Mouse (Mus musculus): ENCODE results near the gene Rarb. TPM values are rescaled to one million over a fixed set of nuclear protein-coding genes. Genes with fewer than 3 reads are reported as not detected.
A peak's percentile ranks its signal among the peaks of the same experiment; 100 is the strongest.

Gene Rarb
- polyA plus RNA-seq, 1 experiment from 2014 or later = 20.8 TPM

GRCm38 (mm10) chr14:16479521-16479920, 339.4 kb downstream of the Rarb start:
- no peaks in the 10 kb centered on the region for H3K36me3 ChIP-seq
- no peak for ATAC-seq (ENCODE audit: insufficient number of reproducible peaks, low FRiP score)
- no peak overlapping the region for H3K9ac ChIP-seq
- peaks cover 41% of the 10 kb centered on the region for H3K4me1 ChIP-seq (replicated peaks)
- H3K4me3 ChIP-seq = no peak overlapping the region
- no peaks in the 10 kb centered on the region for H3K27me3 ChIP-seq (replicated peaks)
- no peaks in the 10 kb centered on the region for H3K9me3 ChIP-seq (replicated peaks)
- WGBS = 71% methylated on average over 2 of the region's 2 CpGs
- no peak overlapping the region for H3K4me2 ChIP-seq
- no peak overlapping the region for H3K27ac ChIP-seq (ENCODE audit: poor library complexity, severe bottlenecking)

- Histone ChIP-seq H3K4me2 (no peak overlapping the region), H3K9me3 (replicated peaks) (no peaks in the 10 kb centered on the region), H3K4me1 (replicated peaks) (peaks cover 33% of the 10 kb centered on the region), H3K36me3 (no peaks in the 10 kb centered on the region), H3K27me3 (replicated peaks) (no peaks in the 10 kb centered on the region), H3K4me3 (no peak overlapping the region), H3K27ac (ENCODE audit: poor library complexity, severe bottlenecking) (no peak overlapping the region), H3K9ac (no peak overlapping the region)
- 82% methylated on average over 1 of the region's 1 CpGs for WGBS
- ATAC-seq (ENCODE audit: insufficient number of reproducible peaks, low FRiP score) = no peak
Measured at GRCm38 (mm10) chr14:16478606-16479323, 340.2 kb downstream of the Rarb start.

- no peak overlapping the region for H3K9ac ChIP-seq
- ATAC-seq (ENCODE audit: insufficient number of reproducible peaks, low FRiP score) = peak; percentile 80
- peaks cover 16% of the 10 kb centered on the region; the same call in 1 of the 2 replicates for H3K36me3 ChIP-seq
- no peak overlapping the region for H3K4me2 ChIP-seq
- H3K4me3 ChIP-seq = no peak overlapping the region
- WGBS = 48% methylated on average over 4 of the region's 4 CpGs
- H3K4me1 ChIP-seq (replicated peaks) = peaks cover 16% of the 10 kb centered on the region
- H3K9me3 ChIP-seq (replicated peaks) = no peaks in the 10 kb centered on the region
- H3K27me3 ChIP-seq (replicated peaks) = no peaks in the 10 kb centered on the region
- H3K27ac ChIP-seq (ENCODE audit: poor library complexity, severe bottlenecking) = 0 out of 2 replicates have a peak overlapping the region, but pooled peaks have one; percentile 15
Measured at GRCm38 (mm10) chr14:16448269-16448987, 370.5 kb downstream of the Rarb start.

DNA sequence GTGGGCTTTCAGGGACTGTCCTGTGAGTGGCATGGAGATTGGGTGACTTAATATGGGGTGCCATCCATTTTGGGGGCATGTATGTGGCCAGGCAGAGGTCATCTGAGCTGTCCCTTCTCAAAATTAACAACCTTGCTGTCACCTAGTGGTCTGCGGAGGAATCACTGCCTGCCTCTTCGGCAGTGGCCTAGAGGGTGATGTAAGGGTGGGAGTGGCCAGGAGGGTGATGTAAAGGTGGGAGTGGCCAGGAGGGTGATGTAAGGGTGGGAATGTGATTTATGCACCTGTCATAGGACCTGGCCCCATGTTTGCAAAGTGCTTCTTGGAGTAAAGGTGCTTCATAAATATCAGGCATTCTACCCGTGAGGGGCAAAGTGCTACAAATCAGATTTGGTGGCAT, 371.4 kb downstream of the Rarb start:
- H3K36me3 ChIP-seq = peaks cover 21% of the 10 kb centered on the region
- no peak overlapping the region for H3K9ac ChIP-seq
- H3K9me3 ChIP-seq (replicated peaks) = no peaks in the 10 kb centered on the region
- H3K27ac ChIP-seq (ENCODE audit: poor library complexity, severe bottlenecking) = no peak overlapping the region
- H3K4me2 ChIP-seq = no peak overlapping the region
- no peak overlapping the region for H3K4me3 ChIP-seq
- H3K4me1 ChIP-seq (replicated peaks) = peaks cover 16% of the 10 kb centered on the region
- H3K27me3 ChIP-seq (replicated peaks) = no peaks in the 10 kb centered on the region
- WGBS = 49% methylated on average over 3 of the region's 3 CpGs
- ATAC-seq (ENCODE audit: insufficient number of reproducible peaks, low FRiP score) = 0 out of 2 replicates have a peak, but pooled peaks have one; percentile 52

DNA sequence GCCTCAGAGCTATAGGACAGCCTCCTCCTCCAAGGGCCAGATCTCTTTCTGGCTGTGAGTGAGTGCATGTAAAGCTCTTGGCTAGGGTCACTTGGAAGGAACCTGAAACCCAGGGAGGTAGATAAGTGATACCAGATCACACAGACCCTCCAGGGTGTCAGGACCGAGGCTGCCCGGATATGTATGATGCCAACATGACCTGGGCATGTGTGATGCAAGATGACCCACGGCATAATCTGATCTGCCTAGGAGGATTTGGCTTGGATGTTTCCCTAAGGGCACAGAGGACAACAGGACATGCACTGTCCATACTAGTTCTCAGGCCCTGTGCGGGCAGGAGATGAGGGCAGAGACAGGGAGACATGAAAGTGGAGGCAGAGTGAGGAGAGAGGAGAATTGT, 374.1 kb downstream of the Rarb start:
- no peak for ATAC-seq (ENCODE audit: insufficient number of reproducible peaks, low FRiP score)
- H3K4me1 ChIP-seq (replicated peaks) = peaks cover 14% of the 10 kb centered on the region
- H3K9me3 ChIP-seq (replicated peaks) = no peaks in the 10 kb centered on the region
- WGBS = 76% methylated on average over 4 of the region's 4 CpGs
- H3K4me2 ChIP-seq = no peak overlapping the region
- no peak overlapping the region for H3K27ac ChIP-seq (ENCODE audit: poor library complexity, severe bottlenecking)
- no peak overlapping the region for H3K4me3 ChIP-seq
- no peaks in the 10 kb centered on the region for H3K27me3 ChIP-seq (replicated peaks)
- no peak overlapping the region for H3K9ac ChIP-seq
- H3K36me3 ChIP-seq = peaks cover 36% of the 10 kb centered on the region

GRCm38 (mm10) chr14:16439385-16440126, 379.4 kb downstream of the Rarb start:
- Histone ChIP-seq H3K4me3 (no peak overlapping the region), H3K27ac (ENCODE audit: poor library complexity, severe bottlenecking) (no peak overlapping the region), H3K4me1 (replicated peaks) (no peaks in the 10 kb centered on the region), H3K36me3 (peaks cover 67% of the 10 kb centered on the region), H3K9ac (no peak overlapping the region), H3K4me2 (no peak overlapping the region), H3K27me3 (replicated peaks) (no peaks in the 10 kb centered on the region), H3K9me3 (replicated peaks) (no peaks in the 10 kb centered on the region)
- WGBS = 80% methylated on average over 6 of the region's 6 CpGs
- ATAC-seq (ENCODE audit: insufficient number of reproducible peaks, low FRiP score) = no peak

GRCm38 (mm10) chr14:16437386-16437785, 381.6 kb downstream of the Rarb start:
- peaks cover 64% of the 10 kb centered on the region for H3K36me3 ChIP-seq
- WGBS = 87% methylated on average over 4 of the region's 4 CpGs
- no peaks in the 10 kb centered on the region for H3K27me3 ChIP-seq (replicated peaks)
- ATAC-seq (ENCODE audit: insufficient number of reproducible peaks, low FRiP score) = no peak
- H3K9me3 ChIP-seq (replicated peaks) = no peaks in the 10 kb centered on the region
- H3K4me1 ChIP-seq (replicated peaks) = peaks cover 9% of the 10 kb centered on the region; the same call in 1 of the 2 replicates
- H3K4me2 ChIP-seq = no peak overlapping the region
- H3K4me3 ChIP-seq = no peak overlapping the region
- H3K27ac ChIP-seq (ENCODE audit: poor library complexity, severe bottlenecking) = no peak overlapping the region
- H3K9ac ChIP-seq = no peak overlapping the region

- Histone ChIP-seq H3K9me3 (replicated peaks) (no peaks in the 10 kb centered on the region), H3K27me3 (replicated peaks) (no peaks in the 10 kb centered on the region), H3K4me2 (no peak overlapping the region), H3K4me1 (replicated peaks) (peaks cover 12% of the 10 kb centered on the region), H3K27ac (ENCODE audit: poor library complexity, severe bottlenecking) (peak overlapping the region; percentile 14; the same call in 1 of the 2 replicates), H3K36me3 (peaks cover 63% of the 10 kb centered on the region), H3K4me3 (no peak overlapping the region), H3K9ac (no peak overlapping the region)
- WGBS = 79% methylated on average over 3 of the region's 3 CpGs
- ATAC-seq (ENCODE audit: insufficient number of reproducible peaks, low FRiP score) = no peak
Measured at GRCm38 (mm10) chr14:16434396-16435171, 384.4 kb downstream of the Rarb start.

- Histone ChIP-seq H3K9me3 (replicated peaks) (no peaks in the 10 kb centered on the region), H3K4me2 (no peak overlapping the region), H3K9ac (no peak overlapping the region), H3K27ac (ENCODE audit: poor library complexity, severe bottlenecking) (peak overlapping the region; percentile 84), H3K4me3 (no peak overlapping the region), H3K4me1 (replicated peaks) (peaks cover 12% of the 10 kb centered on the region), H3K36me3 (peaks cover 57% of the 10 kb centered on the region), H3K27me3 (replicated peaks) (no peaks in the 10 kb centered on the region)
- no peak for ATAC-seq (ENCODE audit: insufficient number of reproducible peaks, low FRiP score)
- WGBS = 51% methylated on average over 2 of the region's 2 CpGs
Measured at GRCm38 (mm10) chr14:16433206-16433605, 385.8 kb downstream of the Rarb start.

- H3K4me2 ChIP-seq = no peak overlapping the region
- 74% methylated on average over 3 of the region's 3 CpGs for WGBS
- no peak overlapping the region for H3K9ac ChIP-seq
- H3K9me3 ChIP-seq (replicated peaks) = no peaks in the 10 kb centered on the region
- H3K27ac ChIP-seq (ENCODE audit: poor library complexity, severe bottlenecking) = peak overlapping the region; percentile 84
- no peak overlapping the region for H3K4me3 ChIP-seq
- no peaks in the 10 kb centered on the region for H3K27me3 ChIP-seq (replicated peaks)
- H3K36me3 ChIP-seq = peaks cover 54% of the 10 kb centered on the region
- H3K4me1 ChIP-seq (replicated peaks) = peaks cover 12% of the 10 kb centered on the region
- no peak for ATAC-seq (ENCODE audit: insufficient number of reproducible peaks, low FRiP score)
Measured at GRCm38 (mm10) chr14:16432550-16432949, 386.4 kb downstream of the Rarb start.

All from heart, embryonic 12.5 days (tissue).